Mouse (Mus musculus) layer of hippocampus, postnatal 10 days (tissue): ENCODE results near the gene Emilin2. TPM values are rescaled to one million over a fixed set of nuclear protein-coding genes. Genes with fewer than 3 reads are reported as not detected.
A peak's percentile ranks its signal among the peaks of the same experiment; 100 is the strongest.

Experiments used
- DNase-seq, 2 experiments: peaks; one replicate each; pipeline ENCODE4 v3.0.0; 2021; ENCODE audit warnings: low spot score in 2 of 2
- total RNA-seq, 2 experiments: library from RNA; stranded (reverse); gene quantifications; 2 replicates each; pipeline ENCODE4 v1.2.3; 2021

Gene Emilin2
- total RNA-seq, 2 experiments from 2014 or later = 5.0 to 6.4 TPM

DNA sequence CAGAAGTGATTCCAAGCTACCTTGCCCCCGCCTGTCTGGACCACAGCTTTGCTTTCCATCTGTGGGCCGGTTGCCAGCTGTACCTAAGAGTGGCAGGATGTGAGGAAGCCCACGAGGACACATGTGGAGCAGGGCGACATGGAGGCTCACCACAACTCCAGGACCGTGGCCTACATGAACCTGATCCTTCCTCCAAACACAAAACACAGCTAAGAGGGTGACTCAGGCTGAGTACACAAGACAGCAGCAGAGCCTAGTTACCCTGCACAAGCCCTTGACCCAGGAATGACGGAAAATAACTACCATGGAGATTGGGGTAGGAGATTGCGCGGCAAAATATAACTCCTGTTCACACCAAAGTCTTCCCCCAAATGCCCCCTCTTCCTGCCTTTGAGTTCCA is 44.4 kb downstream of the Emilin2 start:
- DNase-seq = no peak

DNA sequence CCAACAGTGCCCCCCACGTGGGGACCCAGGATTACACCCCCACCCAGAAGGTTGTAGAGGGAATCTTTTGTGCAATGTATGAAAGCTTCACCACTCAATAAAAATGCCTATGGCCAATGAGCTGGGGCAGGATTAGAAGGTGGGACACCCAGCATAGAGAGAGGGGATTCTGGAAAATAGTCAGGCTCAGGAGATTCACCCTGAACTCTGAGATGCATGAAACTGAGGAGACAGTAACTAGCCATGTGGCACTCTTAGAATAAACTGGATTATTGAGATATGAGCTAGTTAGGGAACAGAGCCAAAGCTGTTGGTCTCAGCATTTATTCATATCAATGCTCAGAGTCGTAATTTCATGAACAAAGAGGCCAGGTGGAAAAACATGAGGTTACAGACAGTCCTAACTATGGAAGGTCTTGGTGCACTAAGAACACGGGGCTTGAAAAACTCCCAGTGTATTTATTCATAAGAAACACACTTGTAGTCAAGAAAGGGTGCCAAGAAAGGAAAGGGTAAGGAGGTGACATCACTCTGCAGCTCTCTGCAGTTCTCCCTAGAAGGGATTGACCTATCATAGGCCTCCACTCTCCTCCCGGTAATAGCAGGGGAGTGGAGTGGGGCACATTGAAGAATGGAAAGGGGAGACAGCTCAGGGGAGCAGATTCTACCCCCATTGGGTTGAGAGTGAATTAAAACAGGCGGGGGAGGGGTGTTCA is 46.3 kb downstream of the Emilin2 start:
- no peak for DNase-seq

DNA sequence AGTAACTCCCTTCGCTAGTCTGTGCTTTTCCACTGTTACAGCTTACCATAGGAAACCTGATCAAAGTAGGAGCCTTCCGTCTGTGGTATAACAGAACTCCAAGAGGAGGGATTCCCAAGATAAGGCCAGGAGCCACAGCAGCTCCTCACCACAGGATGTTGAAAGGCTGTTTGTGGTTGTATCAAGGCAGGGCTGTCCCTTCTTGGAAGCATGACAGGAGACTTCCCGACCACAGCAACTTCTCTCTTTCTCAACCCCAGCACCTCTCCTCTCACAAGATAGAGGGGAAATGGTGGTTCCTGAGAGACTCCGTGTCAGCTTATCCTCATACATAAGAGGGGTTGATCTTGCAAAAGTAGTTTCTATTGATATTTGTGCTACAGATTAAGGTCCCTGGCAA is 47.0 kb downstream of the Emilin2 start:
- no peak for DNase-seq

DNA sequence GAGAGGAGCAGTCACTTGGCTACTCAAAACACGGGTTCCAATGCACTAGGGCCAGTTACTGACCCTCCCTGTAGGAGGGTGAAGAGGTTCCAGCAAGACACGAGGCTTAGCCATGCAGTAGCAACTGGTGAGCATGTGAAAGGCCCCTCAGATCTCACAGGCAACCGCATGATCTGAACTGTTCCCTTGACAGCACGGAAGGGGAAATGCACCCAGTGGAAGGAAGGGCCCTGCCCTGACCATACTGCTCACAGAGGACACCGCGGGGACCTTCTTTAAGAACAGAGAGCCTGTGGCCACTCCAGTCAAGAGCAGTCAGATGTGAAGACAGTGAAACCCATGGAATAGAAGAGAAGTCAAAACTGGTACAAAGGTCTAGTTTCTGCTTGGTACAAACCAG is 48.6 kb downstream of the Emilin2 start:
- DNase-seq = no peak

DNA sequence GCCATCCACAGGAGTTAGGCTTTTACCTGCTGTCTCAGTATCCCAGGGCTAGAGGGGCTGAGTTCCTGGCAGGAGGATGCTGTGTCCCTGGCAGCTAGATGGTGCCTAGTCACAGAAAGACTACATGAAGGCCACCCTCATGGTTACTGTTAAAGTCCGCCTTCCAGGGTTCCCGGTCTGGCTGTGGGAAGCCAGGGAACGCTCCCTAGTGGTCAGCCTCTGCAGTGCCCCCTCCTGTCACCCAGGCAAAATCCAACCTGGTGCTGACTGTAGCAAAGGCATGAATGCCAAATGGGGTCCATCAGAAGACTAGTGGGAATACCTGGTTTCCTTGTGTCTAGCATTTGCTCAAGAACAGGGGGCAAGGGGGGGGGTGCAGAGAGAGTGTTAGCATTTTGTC is 51.1 kb downstream of the Emilin2 start:
- DNase-seq = no peak

DNA sequence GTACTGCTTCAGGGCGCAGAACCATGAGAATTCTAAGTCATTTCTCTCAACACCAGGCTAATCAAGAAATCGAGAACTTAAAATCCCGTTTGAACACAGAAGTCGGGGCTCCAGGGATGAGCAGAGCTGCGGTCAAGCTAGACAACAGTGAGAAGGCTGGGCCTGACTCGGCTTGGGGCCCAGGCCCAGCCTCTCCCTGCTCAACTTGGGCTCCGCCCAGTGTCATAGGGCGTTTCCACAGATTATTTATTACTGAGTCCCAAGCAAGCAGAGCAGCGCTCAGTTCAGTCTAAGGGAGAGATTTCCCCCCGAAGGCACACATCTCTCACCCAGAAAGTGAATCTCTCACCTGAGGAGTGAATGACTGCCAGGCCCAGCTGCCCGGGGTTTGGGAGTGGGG is 52.1 kb downstream of the Emilin2 start:
- no peak for DNase-seq

DNA sequence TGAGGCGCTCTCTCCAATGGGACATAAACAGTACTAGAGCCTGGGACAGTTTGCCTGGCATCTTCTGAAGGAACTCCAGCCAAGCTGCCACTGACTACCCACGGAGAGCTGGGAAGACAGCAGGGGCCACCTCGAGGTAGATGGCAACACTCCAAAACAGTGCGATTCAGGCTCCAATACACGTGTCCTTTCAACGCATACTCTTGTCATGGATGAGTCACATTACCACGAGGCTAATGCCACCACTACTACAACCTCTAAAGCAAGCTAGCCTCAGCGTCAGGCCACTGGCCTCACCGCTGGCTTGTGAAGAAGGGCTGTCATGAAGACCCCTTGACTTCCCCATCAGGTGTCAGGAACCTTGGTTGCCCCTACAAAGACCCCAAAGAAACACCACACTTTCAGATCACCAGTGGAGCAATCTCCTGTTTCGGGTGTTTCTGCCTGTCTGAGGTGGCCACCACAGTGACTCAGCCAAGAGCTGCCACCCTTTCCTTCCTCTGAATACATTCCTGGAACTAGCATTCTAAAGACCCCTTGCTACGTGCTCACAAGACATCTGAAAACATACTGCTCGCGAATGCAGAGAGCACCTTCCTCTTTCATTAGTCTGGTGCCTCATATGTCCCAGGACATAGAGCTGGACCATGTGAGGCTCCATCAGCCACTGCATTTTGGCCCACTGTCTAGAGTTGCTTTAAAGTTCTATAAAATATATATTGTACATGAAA is 54.8 kb downstream of the Emilin2 start:
- no peak for DNase-seq

DNA sequence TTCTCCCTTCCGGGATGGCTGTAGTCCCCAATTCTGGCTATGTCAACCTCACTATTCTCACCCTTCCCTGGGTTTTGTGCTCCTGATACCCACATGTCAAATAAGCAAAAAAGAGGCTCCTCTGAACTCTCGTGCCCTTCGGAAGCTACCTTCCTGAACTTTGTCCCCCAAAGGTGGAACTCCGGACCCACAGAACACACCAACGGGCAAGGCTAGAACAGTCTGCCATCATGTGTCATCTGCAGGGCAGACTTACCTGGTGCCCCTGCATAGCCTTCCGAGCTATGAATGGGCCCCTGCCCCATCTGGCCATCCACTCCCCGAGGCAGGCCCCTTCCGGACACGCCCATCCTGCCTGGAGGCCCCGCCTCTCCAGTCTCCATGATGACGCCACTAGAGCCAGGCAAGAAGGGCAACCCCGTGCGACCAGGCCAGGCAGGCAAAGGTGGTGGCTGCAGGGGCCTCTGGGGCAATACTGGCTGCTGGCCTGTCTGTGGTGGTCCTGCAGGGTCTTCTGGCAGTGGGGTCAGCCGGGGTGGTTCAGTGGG is 55.6 kb downstream of the Emilin2 start:
- no peak for DNase-seq

DNA sequence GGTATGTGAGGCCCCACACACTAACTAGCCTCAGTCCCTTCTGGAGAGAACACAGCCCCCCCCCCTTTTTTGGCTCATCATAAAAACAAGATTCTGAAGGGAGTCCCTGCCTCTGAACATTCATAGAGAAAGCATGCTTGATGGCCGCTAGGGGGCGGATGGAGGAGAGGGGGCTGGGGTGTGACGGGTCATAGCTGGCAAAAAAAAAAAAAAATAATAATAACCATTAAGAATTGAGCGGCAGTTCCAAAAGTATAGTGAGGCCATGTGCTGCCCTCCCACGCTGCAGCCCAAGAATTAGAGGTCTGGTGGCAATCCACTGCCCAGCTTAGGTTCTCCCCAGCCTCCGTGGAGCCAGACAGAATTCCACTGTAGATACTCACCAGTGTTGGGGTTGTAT is 57.0 kb downstream of the Emilin2 start:
- DNase-seq = peak in 1 of 2 experiments; percentile 37

DNA sequence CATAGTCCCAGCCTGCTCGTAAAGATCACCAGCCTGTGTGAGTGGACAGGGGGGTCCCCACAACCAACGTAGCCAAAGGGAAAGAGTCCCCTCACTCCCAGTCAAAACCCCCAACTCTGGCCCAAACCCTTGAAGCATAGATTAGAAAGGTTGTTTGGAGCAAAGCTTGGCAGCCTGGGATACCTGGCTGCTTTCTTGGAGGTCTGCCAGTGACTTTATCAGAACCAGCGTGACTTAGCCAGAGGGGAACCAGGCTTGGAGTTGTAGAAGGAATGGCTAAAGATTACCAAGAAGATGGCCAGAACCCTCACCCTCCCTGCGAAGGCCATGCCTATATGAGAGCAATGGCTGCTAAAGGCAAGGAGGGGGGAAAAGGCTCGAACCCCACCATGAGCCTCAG is 57.7 kb downstream of the Emilin2 start:
- no peak for DNase-seq

DNA sequence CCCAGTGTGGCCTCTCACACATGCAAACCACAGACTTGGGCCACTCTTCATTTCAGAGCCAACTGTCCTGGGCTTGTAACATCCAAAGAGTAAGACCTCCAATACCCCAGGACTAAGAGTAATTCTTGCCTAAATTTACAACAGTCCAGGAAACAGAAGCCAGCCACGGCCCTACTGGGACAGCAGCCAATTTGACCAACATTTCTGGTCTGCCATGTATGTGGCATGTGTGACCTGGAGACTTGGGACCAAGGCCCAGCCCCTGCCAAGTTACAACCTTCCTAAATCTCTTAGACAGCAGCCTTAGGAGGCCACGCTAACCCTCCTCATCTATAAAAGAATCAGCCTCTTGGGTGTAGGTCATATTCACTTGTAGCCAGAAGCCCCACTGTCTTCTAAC is 58.4 kb downstream of the Emilin2 start:
- no peak for DNase-seq

DNA sequence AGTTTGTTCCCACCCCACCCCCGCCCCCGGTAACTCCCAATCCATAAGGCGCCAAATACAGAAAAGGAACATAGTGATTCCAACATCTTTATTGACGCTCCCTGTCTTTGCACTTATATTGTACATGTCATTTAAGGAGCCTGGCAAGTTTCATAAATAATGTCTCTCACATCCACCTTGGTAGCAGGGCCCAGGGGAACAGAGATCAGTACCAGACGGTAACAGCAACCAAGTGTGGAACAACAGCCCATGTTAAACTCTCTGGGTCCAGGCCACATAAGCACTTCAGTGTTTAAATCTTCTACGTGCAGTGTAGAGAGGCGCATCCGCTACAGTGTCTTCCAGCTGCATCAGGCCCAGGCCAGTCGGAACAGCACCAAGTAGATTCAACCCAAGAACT is 59.7 kb downstream of the Emilin2 start:
- no peak for DNase-seq

DNA sequence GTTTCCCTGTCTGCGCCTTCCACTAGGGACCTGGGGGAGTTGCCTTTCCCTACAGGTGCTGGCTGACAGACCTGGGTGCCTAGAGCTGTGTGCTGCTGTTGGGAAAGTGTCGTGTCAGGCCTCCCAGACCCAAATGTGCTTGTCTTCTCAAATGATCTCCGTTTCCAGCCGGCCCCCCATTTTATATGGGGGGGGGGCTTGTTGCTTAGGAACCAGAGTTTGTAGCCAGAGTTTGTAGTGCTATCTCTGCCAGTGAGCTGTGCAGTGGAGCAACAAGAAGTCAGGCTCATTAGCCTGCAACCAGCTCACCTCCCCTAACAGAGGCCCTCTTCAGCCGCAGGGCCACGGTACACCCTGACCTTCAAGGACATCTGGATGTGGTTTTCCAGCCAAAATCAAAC is 60.2 kb downstream of the Emilin2 start:
- DNase-seq = no peak

DNA sequence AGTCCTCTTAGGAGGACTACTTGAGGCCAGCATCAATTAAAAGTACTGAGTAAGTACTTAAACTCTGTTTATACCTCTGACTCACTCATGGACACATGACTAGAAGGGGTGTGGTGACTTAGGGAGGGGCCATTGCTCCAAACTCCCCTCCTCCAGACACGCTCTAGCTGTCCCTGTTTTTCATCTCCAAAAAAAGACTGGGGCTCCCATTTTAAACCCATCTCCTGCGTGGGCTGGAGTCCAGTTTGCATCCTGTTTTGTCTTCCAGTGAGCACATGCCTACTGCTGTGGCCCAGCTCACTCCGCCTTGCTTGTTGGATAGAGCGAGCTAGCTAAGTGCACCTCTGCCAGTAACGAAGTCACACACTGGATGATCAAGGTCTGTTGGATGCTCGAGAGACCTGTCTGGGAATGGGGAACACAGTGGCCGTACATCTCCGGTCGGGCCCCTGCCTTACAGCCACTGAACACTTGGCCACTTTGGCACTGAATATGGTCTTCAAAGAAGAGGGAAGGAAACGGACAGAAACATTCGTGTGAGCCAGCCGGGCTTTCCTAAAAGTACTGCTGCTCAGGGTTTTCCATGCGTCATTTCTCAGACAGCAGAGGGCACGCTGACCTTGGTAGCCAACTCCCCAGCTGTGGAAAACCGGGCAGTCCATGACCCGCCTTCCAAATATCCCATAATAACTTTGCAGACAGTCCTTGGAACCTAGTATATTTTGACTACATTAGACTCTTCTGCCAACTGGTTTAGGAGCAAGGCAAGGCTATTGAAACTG is 60.8 kb downstream of the Emilin2 start:
- DNase-seq = no peak

DNA sequence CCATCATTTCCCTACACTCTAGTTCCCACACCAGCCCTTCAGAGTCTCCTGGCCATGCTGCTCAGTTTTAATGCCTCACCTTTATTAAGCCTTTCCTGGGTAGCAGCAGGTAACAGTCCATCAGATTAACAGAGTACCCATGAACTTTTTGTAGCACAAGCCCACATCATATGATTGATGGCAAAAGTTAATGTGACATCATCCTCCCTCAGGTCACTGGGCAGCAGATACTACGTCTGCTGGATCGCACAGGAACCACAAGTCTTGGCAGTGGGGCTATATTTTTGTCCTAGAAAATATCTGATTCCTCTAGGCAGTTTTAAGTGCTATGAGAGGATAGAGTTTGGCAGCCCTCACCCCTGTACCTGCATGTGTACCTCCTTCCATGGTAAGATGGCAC is 61.7 kb downstream of the Emilin2 start:
- no peak for DNase-seq

DNA sequence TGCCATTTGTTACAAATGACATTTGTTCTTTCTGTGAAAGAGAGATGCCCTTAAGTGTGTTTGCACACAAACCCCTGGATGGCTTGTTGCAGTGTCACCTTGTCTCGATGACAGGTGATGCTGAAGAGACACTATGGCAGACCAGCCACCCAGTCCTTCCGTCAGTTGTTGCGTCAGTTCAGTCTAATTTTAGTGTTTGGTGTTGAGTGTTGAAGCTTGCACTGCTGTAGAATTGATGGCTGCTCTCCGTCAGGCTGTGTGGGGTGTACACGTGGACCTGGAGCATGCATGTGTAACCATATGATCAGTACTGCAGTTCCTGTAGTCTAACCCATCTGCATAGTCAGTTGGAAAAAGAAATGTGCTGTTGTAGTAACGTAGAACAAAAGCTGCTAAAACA is 62.8 kb downstream of the Emilin2 start:
- no peak for DNase-seq

DNA sequence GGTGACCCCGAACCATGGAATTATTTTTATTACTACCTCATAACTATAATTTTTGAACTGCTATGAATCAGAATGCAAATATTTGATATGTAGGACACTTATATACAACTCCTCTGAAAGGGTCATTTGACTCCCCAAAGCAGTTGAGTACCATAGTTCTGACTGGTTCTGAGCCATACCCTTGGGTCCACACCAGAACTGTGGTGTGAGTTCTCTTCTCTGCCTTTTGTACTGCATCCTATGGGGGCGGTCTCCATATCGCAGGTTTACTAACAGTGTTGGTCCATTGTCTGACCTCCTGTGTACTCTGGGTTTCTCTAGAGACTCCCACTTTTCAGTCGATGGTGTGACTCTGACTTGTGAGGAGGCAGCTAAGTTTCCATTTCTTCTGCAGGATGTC is 65.8 kb downstream of the Emilin2 start:
- DNase-seq = no peak

DNA sequence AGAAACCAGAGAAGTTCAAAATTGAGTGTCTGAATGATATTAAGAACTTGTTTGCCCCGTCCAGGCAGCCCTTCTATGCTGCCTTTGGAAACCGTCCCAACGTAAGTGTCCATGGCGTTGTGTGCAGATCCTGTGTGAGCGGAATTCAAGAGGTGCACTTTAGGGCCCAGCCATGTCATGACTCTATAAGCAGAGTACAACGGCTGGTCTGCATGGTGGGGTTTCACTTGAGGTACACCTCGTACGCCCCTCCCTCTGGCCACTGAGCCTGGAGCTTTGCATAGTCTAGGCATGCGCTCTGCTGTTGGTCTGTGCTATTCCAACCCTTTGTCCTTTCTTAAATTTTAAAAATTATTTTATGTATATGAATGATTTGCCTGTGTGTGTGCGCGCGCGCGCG is 66.6 kb downstream of the Emilin2 start:
- DNase-seq = no peak

DNA sequence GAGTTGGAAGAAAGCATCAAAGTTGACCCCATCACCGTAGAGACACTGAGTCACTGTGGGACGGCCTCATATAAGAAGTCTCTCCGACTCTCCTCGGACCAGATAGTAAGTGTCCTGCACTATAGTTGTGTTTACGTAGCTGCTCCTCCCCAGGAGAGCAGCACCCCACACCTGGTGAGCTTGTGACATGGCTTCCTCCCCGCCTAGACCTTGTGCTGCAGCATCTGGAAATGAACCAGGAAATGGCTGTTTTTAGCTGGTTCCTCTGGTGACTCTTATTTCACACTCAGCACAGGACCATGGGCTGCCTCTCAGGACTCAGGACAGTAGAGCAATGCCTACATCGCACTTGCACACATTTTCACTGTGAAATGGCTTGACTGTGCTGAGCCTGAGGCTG is 69.1 kb downstream of the Emilin2 start:
- no peak for DNase-seq

DNA sequence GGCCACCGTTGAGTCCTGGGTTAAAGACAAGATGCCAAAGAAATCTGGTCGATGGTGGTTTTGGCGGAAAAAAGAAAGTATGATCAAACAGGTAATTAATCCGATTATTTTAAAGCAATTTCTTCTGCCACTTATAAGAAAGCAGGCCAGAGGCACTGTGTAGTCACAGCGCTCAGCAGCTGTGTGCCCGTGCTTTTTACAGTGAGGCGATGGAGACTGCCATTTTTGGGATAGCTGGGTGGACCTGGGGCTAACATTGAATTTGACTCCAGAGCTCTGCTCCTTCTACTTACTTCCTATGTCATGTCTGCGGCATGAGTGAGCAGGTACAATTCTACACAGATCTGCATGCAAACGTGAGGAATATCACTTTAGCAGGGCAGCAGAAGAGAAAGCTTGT is 71.0 kb downstream of the Emilin2 start:
- no peak for DNase-seq

DNA sequence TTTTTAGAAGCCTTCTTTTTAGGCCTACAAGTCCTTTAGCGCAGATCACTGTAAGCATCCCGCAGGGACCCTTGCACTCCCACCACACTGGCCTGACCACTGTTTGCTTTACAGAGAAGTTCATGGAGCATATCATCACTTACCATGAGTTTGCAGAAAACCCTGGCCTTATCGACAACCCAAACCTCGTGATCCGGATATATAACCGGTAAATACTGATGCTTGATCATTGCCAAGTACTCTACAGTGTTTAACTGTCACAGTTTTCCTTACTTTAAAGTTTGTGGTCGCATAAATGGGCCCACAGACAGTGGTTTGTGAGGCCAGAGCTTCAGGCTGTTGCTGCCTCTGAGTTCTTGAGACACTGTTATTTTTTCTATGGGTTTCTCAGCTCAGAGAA is 73.3 kb downstream of the Emilin2 start:
- DNase-seq = no peak
